Mouse (Mus musculus) forebrain, embryonic 14.5 days (tissue): Measurements from ENCODE around the gene Rpl11. TPM values are rescaled to one million over a fixed set of nuclear protein-coding genes. Genes with fewer than 3 reads are reported as not detected.

ENCODE experiments used
- ATAC-seq: fragments of 200-750 bp; cut with Nextera tagmentation; 2 replicates; pipeline ENCODE4 v1.8.0; 2017; ENCODE audit warnings: mild to moderate bottlenecking, moderate library complexity
- DNase-seq: peaks from one replicate; pipeline ENCODE4 v3.0.0-alpha.2; 2015; ENCODE audit warnings: low spot score
- H3K27ac ChIP-seq: fragments of 300-500 bp; sonication (generic); 2 replicates; pipeline ENCODE4 v1.5.1; 2014; ENCODE audit warnings: low read depth, mild to moderate bottlenecking, control low read depth, low read length, moderate library complexity
- H3K27me3 ChIP-seq: fragments of 300-500 bp; sonication (generic); replicated peaks from 2 replicates; pipeline ENCODE4 v1.6.1; 2014; ENCODE audit warnings: low read length, control low read depth, mixed read lengths; ENCODE audit not compliant: control insufficient read depth, insufficient read depth
- H3K36me3 ChIP-seq: fragments of 300-500 bp; sonication (generic); 2 replicates; pipeline ENCODE4 v1.6.1; 2014; ENCODE audit warnings: low read length, control low read depth; ENCODE audit not compliant: control insufficient read depth, insufficient read depth
- H3K4me1 ChIP-seq: fragments of 300-500 bp; sonication (generic); 2 replicates; pipeline ENCODE4 v1.6.1; 2014; ENCODE audit warnings: antibody characterized with exemption, low read length, control low read depth; ENCODE audit not compliant: control insufficient read depth, insufficient read depth
- H3K4me2 ChIP-seq: fragments of 300-500 bp; sonication (generic); 2 replicates; pipeline ENCODE4 v1.6.1; 2014; ENCODE audit warnings: mild to moderate bottlenecking, control low read depth, low read length
- H3K4me3 ChIP-seq: fragments of 300-500 bp; sonication (generic); 2 replicates; pipeline ENCODE4 v1.5.1; 2014; ENCODE audit warnings: low read depth, low read length, control low read depth
- H3K9ac ChIP-seq: fragments of 300-500 bp; sonication (generic); 2 replicates; pipeline ENCODE4 v1.6.1; 2014; ENCODE audit warnings: mild to moderate bottlenecking, low read length, control low read depth, moderate library complexity
- H3K9me3 ChIP-seq: fragments of 300-500 bp; sonication (generic); replicated peaks from 2 replicates; pipeline ENCODE4 v1.6.1; 2016; ENCODE audit warnings: low read length, control low read depth, mixed read lengths; ENCODE audit not compliant: control insufficient read depth
- WGBS: fragments of 180-500 bp; shearing (Covaris S2); extraction: QIAGEN DNeasy Blood & Tissue Kit; methylation state at CpG from one replicate; pipeline ENCODE4 v1.1.7; 2014; 5-methylcytosine and 5-hydroxymethylcytosine counted together
- polyA plus RNA-seq: library from polyadenylated mRNA; unstranded; fragments of >200 nt; fragmentation: Nextera tagmentation; extraction: Ambion mirVana; gene quantifications from 2 replicates; pipeline ENCODE4 v1.2.1, GENCODE M21; 2014

Gene Rpl11
- polyA plus RNA-seq, 1 experiment from 2014 or later, result 459 TPM

GRCm38 (mm10) chr4:136004921-136005320, 48.3 kb downstream of the Rpl11 start:
- no peaks in the 10 kb centered on the region for H3K4me1 ChIP-seq
- no peak overlapping the region for H3K9ac ChIP-seq
- no peak for ATAC-seq
- H3K4me3 ChIP-seq, result no peak overlapping the region
- no peak for DNase-seq
- no peaks in the 10 kb centered on the region for H3K27me3 ChIP-seq
- no peaks in the 10 kb centered on the region for H3K9me3 ChIP-seq
- no peak overlapping the region for H3K27ac ChIP-seq
- peaks cover 73% of the 10 kb centered on the region for H3K36me3 ChIP-seq
- 91% methylated on average over 2 of the region's 2 CpGs for WGBS
- H3K4me2 ChIP-seq, result no peak overlapping the region

GRCm38 (mm10) chr4:136004107-136004675, 49.0 kb downstream of the Rpl11 start:
- H3K27ac ChIP-seq, result no peak overlapping the region
- H3K4me2 ChIP-seq, result no peak overlapping the region
- H3K9ac ChIP-seq, result no peak overlapping the region
- DNase-seq, result no peak
- no peak overlapping the region for H3K4me3 ChIP-seq
- no peaks in the 10 kb centered on the region for H3K4me1 ChIP-seq
- no peaks in the 10 kb centered on the region for H3K9me3 ChIP-seq
- no peak for ATAC-seq
- H3K36me3 ChIP-seq, result peaks cover 67% of the 10 kb centered on the region
- H3K27me3 ChIP-seq, result no peaks in the 10 kb centered on the region
- 91% methylated on average over 5 of the region's 5 CpGs for WGBS

GRCm38 (mm10) chr4:135995118-135995517, 58.1 kb downstream of the Rpl11 start:
- ATAC-seq (no peak), DNase-seq (no peak)
- H3K27me3 ChIP-seq, result no peaks in the 10 kb centered on the region
- no peak overlapping the region for H3K9ac ChIP-seq
- no peaks in the 10 kb centered on the region for H3K9me3 ChIP-seq
- WGBS, result 80% methylated on average over 4 of the region's 4 CpGs
- H3K4me2 ChIP-seq, result no peak overlapping the region
- no peak overlapping the region for H3K4me3 ChIP-seq
- no peaks in the 10 kb centered on the region for H3K36me3 ChIP-seq
- no peak overlapping the region for H3K27ac ChIP-seq
- H3K4me1 ChIP-seq, result no peaks in the 10 kb centered on the region

GRCm38 (mm10) chr4:135993941-135994340, 59.3 kb downstream of the Rpl11 start:
- Histone ChIP-seq H3K27ac (no peak overlapping the region), H3K9me3 (no peaks in the 10 kb centered on the region), H3K4me2 (no peak overlapping the region), H3K4me1 (no peaks in the 10 kb centered on the region), H3K9ac (no peak overlapping the region), H3K27me3 (no peaks in the 10 kb centered on the region), H3K4me3 (no peak overlapping the region), H3K36me3 (no peaks in the 10 kb centered on the region)
- ATAC-seq, result no peak
- WGBS, result 93% methylated on average over 6 of the region's 6 CpGs
- DNase-seq, result no peak

GRCm38 (mm10) chr4:135987714-135988113, 65.5 kb downstream of the Rpl11 start:
- H3K27ac ChIP-seq, result peak overlapping the region; percentile 82
- H3K9ac ChIP-seq, result peak overlapping the region; percentile 94
- WGBS, result 71% methylated on average over 9 of the region's 9 CpGs
- H3K4me2 ChIP-seq, result peak overlapping the region; percentile 64
- peaks cover 9% of the 10 kb centered on the region for H3K4me1 ChIP-seq
- H3K27me3 ChIP-seq, result no peaks in the 10 kb centered on the region
- H3K9me3 ChIP-seq, result no peaks in the 10 kb centered on the region
- ATAC-seq (no peak), DNase-seq (no peak)
- peak overlapping the region; percentile 94 for H3K4me3 ChIP-seq
- peaks cover 24% of the 10 kb centered on the region for H3K36me3 ChIP-seq

- Histone ChIP-seq H3K4me3 (peak within 1 kb of the TSS; percentile 94), H3K9ac (peak within 1 kb of the TSS; percentile 94), H3K9me3 (no peaks in the 10 kb centered on the region), H3K36me3 (peaks cover 28% of the 10 kb centered on the region), H3K4me2 (peak within 1 kb of the TSS; percentile 64), H3K27ac (peak within 1 kb of the TSS; percentile 82), H3K4me1 (peaks cover 9% of the 10 kb centered on the region), H3K27me3 (no peaks in the 10 kb centered on the region)
- WGBS, result under 1% methylated on average over 72 of the region's 81 CpGs
- DNase-seq, result peak; percentile 95
- peak; percentile 93 for ATAC-seq
Observed at GRCm38 (mm10) chr4:135986943-135987710, 66.1 kb downstream of the Rpl11 start, which contains the start of gene Pithd1. TSS of gene Pithd1 (minus strand) at chr4:135987264.

GRCm38 (mm10) chr4:135986301-135986942, 66.8 kb downstream of the Rpl11 start:
- Histone ChIP-seq H3K9me3 (no peaks in the 10 kb centered on the region), H3K27ac (peak overlapping the region; percentile 82; the same call in 1 of the 2 replicates), H3K27me3 (no peaks in the 10 kb centered on the region), H3K36me3 (peaks cover 28% of the 10 kb centered on the region), H3K9ac (peak overlapping the region; percentile 94), H3K4me3 (peak overlapping the region; percentile 94), H3K4me1 (peaks cover 9% of the 10 kb centered on the region), H3K4me2 (peak overlapping the region; percentile 64)
- DNase-seq (no peak), ATAC-seq (no peak)
- 6% methylated on average over 23 of the region's 23 CpGs for WGBS

- 89% methylated on average over 7 of the region's 7 CpGs for WGBS
- Histone ChIP-seq H3K4me1 (peaks cover 9% of the 10 kb centered on the region), H3K4me3 (peak overlapping the region; percentile 94), H3K9me3 (no peaks in the 10 kb centered on the region), H3K27ac (no peak overlapping the region), H3K27me3 (no peaks in the 10 kb centered on the region), H3K9ac (peak overlapping the region; percentile 94; the same call in 1 of the 2 replicates), H3K4me2 (peak overlapping the region; percentile 64), H3K36me3 (peaks cover 32% of the 10 kb centered on the region)
- ATAC-seq (no peak), DNase-seq (no peak)
Observed at GRCm38 (mm10) chr4:135985769-135986168, 67.5 kb downstream of the Rpl11 start.
